Mouse (Mus musculus): ENCODE measurements around the gene Phospho2. TPM values are rescaled to one million over a fixed set of nuclear protein-coding genes. Genes with fewer than 3 reads are reported as not detected.

Gene Phospho2
- 25.5 and 29.9 TPM in 2 replicates for polyA plus RNA-seq (2012; rRNA removed)

- TF ChIP-seq POLR2A (IDR thresholded peaks at IDR 0.05; ENCODE audit: extremely low read depth, insufficient read depth, low read length) (peak; percentile 76), CTCF (IDR thresholded peaks at IDR 0.05; ENCODE audit: extremely low read depth, insufficient read depth, low read length) (no peak)
- Histone ChIP-seq H3K27ac (ENCODE audit: insufficient read depth, low read length) (peak within 1 kb of the TSS; percentile 55; the same call in 1 of the 2 replicates), H3K4me1 (ENCODE audit: control insufficient read depth, insufficient read depth, low read length) (no peaks in the 10 kb centered on the region; the same call in 1 of the 2 replicates), H3K4me3 (ENCODE audit: insufficient read depth, low read length) (peak within 1 kb of the TSS; percentile 55)
These were observed at the start of gene Phospho2, which contains the start of gene Ccdc173 for GRCm38 (mm10) chr2:69789429-69790069. Gene Phospho2 (plus strand): TSS chr2:69789623. Gene Ccdc173 (minus strand): TSS chr2:69789575.

GRCm38 (mm10) chr2:69745091-69745490, 44.3 kb upstream of the Phospho2 start:
- no peak overlapping the region for H3K27ac ChIP-seq (ENCODE audit: insufficient read depth, low read length)
- no peak overlapping the region for H3K4me3 ChIP-seq (ENCODE audit: insufficient read depth, low read length)
- H3K4me1 ChIP-seq (ENCODE audit: control insufficient read depth, insufficient read depth, low read length): no peaks in the 10 kb centered on the region
- TF ChIP-seq CTCF (IDR thresholded peaks at IDR 0.05; ENCODE audit: extremely low read depth, insufficient read depth, low read length) (0 out of 2 replicates have a peak, but pooled peaks have one; percentile 1), POLR2A (IDR thresholded peaks at IDR 0.05; ENCODE audit: extremely low read depth, insufficient read depth, low read length) (no peak)

- H3K27ac ChIP-seq (ENCODE audit: insufficient read depth, low read length): no peak overlapping the region
- TF ChIP-seq CTCF (IDR thresholded peaks at IDR 0.05; ENCODE audit: extremely low read depth, insufficient read depth, low read length): no peak
- TF ChIP-seq POLR2A (IDR thresholded peaks at IDR 0.05; ENCODE audit: extremely low read depth, insufficient read depth, low read length): no peak
- no peaks in the 10 kb centered on the region for H3K4me1 ChIP-seq (ENCODE audit: control insufficient read depth, insufficient read depth, low read length)
- no peak overlapping the region for H3K4me3 ChIP-seq (ENCODE audit: insufficient read depth, low read length)
These were observed 28.4 kb upstream of the Phospho2 start for GRCm38 (mm10) chr2:69760980-69761379.

- Histone ChIP-seq H3K27ac (ENCODE audit: insufficient read depth, low read length) (no peak overlapping the region), H3K4me1 (ENCODE audit: control insufficient read depth, insufficient read depth, low read length) (no peaks in the 10 kb centered on the region), H3K4me3 (ENCODE audit: insufficient read depth, low read length) (no peak overlapping the region)
- no peak for TF ChIP-seq POLR2A (IDR thresholded peaks at IDR 0.05; ENCODE audit: extremely low read depth, insufficient read depth, low read length)
- no peak for TF ChIP-seq CTCF (IDR thresholded peaks at IDR 0.05; ENCODE audit: extremely low read depth, insufficient read depth, low read length)
These were observed 26.1 kb upstream of the Phospho2 start for GRCm38 (mm10) chr2:69763340-69763739.

- Histone ChIP-seq H3K4me1 (ENCODE audit: control insufficient read depth, insufficient read depth, low read length) (no peaks in the 10 kb centered on the region), H3K27ac (ENCODE audit: insufficient read depth, low read length) (no peak overlapping the region)
- no peak for TF ChIP-seq CTCF (IDR thresholded peaks at IDR 0.05; ENCODE audit: extremely low read depth, insufficient read depth, low read length)
- no peak for TF ChIP-seq POLR2A (IDR thresholded peaks at IDR 0.05; ENCODE audit: extremely low read depth, insufficient read depth, low read length)
These were observed 24.7 kb upstream of the Phospho2 start for GRCm38 (mm10) chr2:69764716-69765115.

GRCm38 (mm10) chr2:69773331-69773730, 16.1 kb upstream of the Phospho2 start:
- Histone ChIP-seq H3K27ac (ENCODE audit: insufficient read depth, low read length) (no peak overlapping the region), H3K4me1 (ENCODE audit: control insufficient read depth, insufficient read depth, low read length) (no peaks in the 10 kb centered on the region), H3K4me3 (ENCODE audit: insufficient read depth, low read length) (no peak overlapping the region)
- no peak for TF ChIP-seq CTCF (IDR thresholded peaks at IDR 0.05; ENCODE audit: extremely low read depth, insufficient read depth, low read length)
- TF ChIP-seq POLR2A (IDR thresholded peaks at IDR 0.05; ENCODE audit: extremely low read depth, insufficient read depth, low read length): no peak

More at GRCm38 (mm10) chr2:69764716-69765115, 24.7 kb upstream of the Phospho2 start:
- H3K4me3 ChIP-seq (ENCODE audit: insufficient read depth, low read length): no peak overlapping the region

- TF ChIP-seq POLR2A (IDR thresholded peaks at IDR 0.05; ENCODE audit: extremely low read depth, insufficient read depth, low read length) (no peak), CTCF (IDR thresholded peaks at IDR 0.05; ENCODE audit: extremely low read depth, insufficient read depth, low read length) (no peak)
- Histone ChIP-seq H3K4me3 (ENCODE audit: insufficient read depth, low read length) (no peak overlapping the region), H3K4me1 (ENCODE audit: control insufficient read depth, insufficient read depth, low read length) (no peaks in the 10 kb centered on the region), H3K27ac (ENCODE audit: insufficient read depth, low read length) (no peak overlapping the region)
These were observed 11.2 kb upstream of the Phospho2 start for GRCm38 (mm10) chr2:69777985-69778835.

GRCm38 (mm10) chr2:69778836-69779177, 10.6 kb upstream of the Phospho2 start:
- Histone ChIP-seq H3K4me1 (ENCODE audit: control insufficient read depth, insufficient read depth, low read length) (no peaks in the 10 kb centered on the region), H3K4me3 (ENCODE audit: insufficient read depth, low read length) (no peak overlapping the region), H3K27ac (ENCODE audit: insufficient read depth, low read length) (no peak overlapping the region)
- peak; percentile 28; the same call in 1 of the 2 replicates for TF ChIP-seq CTCF (IDR thresholded peaks at IDR 0.05; ENCODE audit: extremely low read depth, insufficient read depth, low read length)
- TF ChIP-seq POLR2A (IDR thresholded peaks at IDR 0.05; ENCODE audit: extremely low read depth, insufficient read depth, low read length): no peak

GRCm38 (mm10) chr2:69788974-69789373, 449 bp upstream of the Phospho2 start:
- peak overlapping the region; percentile 55 for H3K4me3 ChIP-seq (ENCODE audit: insufficient read depth, low read length)
- TF ChIP-seq CTCF (IDR thresholded peaks at IDR 0.05; ENCODE audit: extremely low read depth, insufficient read depth, low read length) (no peak), POLR2A (IDR thresholded peaks at IDR 0.05; ENCODE audit: extremely low read depth, insufficient read depth, low read length) (no peak)
- no peak overlapping the region for H3K27ac ChIP-seq (ENCODE audit: insufficient read depth, low read length)
- no peaks in the 10 kb centered on the region; the same call in 1 of the 2 replicates for H3K4me1 ChIP-seq (ENCODE audit: control insufficient read depth, insufficient read depth, low read length)

Measured in cortical plate, adult 2 months (tissue).